Mouse (Mus musculus): ENCODE results near the gene Srgap1. TPM values are rescaled to one million over a fixed set of nuclear protein-coding genes. Genes with fewer than 3 reads are reported as not detected.

Gene Srgap1
- total and polyA plus RNA-seq, 2 experiments from 2014 or later = 20.2 to 27.8 TPM

- WGBS = 56% methylated on average over 3 of the region's 3 CpGs
- no peak for DNase-seq
- Histone ChIP-seq H3K27ac (ENCODE audit: low read depth, low read length) (no peak overlapping the region), H3K4me1 (ENCODE audit: insufficient read depth) (no peaks in the 10 kb centered on the region), H3K9ac (no peak overlapping the region), H3K27me3 (ENCODE audit: insufficient read depth, low read length) (no peaks in the 10 kb centered on the region), H3K4me2 (ENCODE audit: low read depth) (no peak overlapping the region), H3K4me3 (ENCODE audit: low read depth, low read length) (no peak overlapping the region), H3K9me3 (ENCODE audit: low read length) (no peaks in the 10 kb centered on the region), H3K36me3 (ENCODE audit: insufficient read depth) (no peaks in the 10 kb centered on the region)
- TF ChIP-seq CTCF (IDR thresholded peaks at IDR 0.05; ENCODE audit: low read depth) = no peak
- peak; percentile 80 for ATAC-seq
Measured at GRCm38 (mm10) chr10:122038554-122038953, 8.6 kb downstream of the Srgap1 start.

GRCm38 (mm10) chr10:122033271-122033670, 13.8 kb downstream of the Srgap1 start:
- TF ChIP-seq CTCF (IDR thresholded peaks at IDR 0.05; ENCODE audit: low read depth) = no peak
- no peaks in the 10 kb centered on the region for H3K9me3 ChIP-seq (ENCODE audit: low read length)
- ATAC-seq = no peak
- no peak overlapping the region for H3K27ac ChIP-seq (ENCODE audit: low read depth, low read length)
- WGBS = 80% methylated on average over 5 of the region's 5 CpGs
- H3K4me1 ChIP-seq (ENCODE audit: insufficient read depth) = peaks cover 6% of the 10 kb centered on the region; the same call in 1 of the 2 replicates
- no peak overlapping the region for H3K4me2 ChIP-seq (ENCODE audit: low read depth)
- DNase-seq = no peak
- no peak overlapping the region for H3K4me3 ChIP-seq (ENCODE audit: low read depth, low read length)
- H3K36me3 ChIP-seq (ENCODE audit: insufficient read depth) = no peaks in the 10 kb centered on the region
- no peaks in the 10 kb centered on the region for H3K27me3 ChIP-seq (ENCODE audit: insufficient read depth, low read length)
- H3K9ac ChIP-seq = no peak overlapping the region

DNA sequence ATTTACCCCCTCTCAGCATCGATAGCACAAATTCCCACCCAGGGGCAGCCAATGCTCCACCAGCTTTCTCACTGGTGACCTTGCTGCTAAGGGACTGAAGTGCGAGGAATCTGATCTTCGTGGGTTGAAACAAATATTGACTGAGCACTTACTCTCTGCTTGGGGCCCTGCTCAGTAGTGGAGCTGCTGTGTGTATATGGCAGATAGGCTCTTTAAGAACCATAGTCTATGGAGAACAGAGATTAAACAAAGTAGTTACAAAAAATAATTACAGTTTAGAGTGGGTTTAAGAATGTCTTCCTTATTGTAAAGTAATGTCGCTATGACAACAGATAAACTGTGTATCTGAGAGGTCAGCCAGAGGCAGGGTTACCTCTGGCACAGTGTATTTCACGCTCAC, 16.7 kb downstream of the Srgap1 start:
- Histone ChIP-seq H3K4me2 (ENCODE audit: low read depth) (no peak overlapping the region), H3K36me3 (ENCODE audit: insufficient read depth) (no peaks in the 10 kb centered on the region), H3K9ac (no peak overlapping the region), H3K4me1 (ENCODE audit: insufficient read depth) (peaks cover 6% of the 10 kb centered on the region; the same call in 1 of the 2 replicates), H3K27me3 (ENCODE audit: insufficient read depth, low read length) (no peaks in the 10 kb centered on the region), H3K4me3 (ENCODE audit: low read depth, low read length) (no peak overlapping the region), H3K9me3 (ENCODE audit: low read length) (no peaks in the 10 kb centered on the region), H3K27ac (ENCODE audit: low read depth, low read length) (no peak overlapping the region)
- ATAC-seq = no peak
- TF ChIP-seq CTCF (IDR thresholded peaks at IDR 0.05; ENCODE audit: low read depth) = no peak
- WGBS = 88% methylated on average over 5 of the region's 5 CpGs
- no peak for DNase-seq

GRCm38 (mm10) chr10:122029738-122030137, 17.4 kb downstream of the Srgap1 start:
- 59% methylated on average over 7 of the region's 7 CpGs for WGBS
- Histone ChIP-seq H3K4me1 (ENCODE audit: insufficient read depth) (peaks cover 6% of the 10 kb centered on the region; the same call in 1 of the 2 replicates), H3K4me3 (ENCODE audit: low read depth, low read length) (no peak overlapping the region), H3K9me3 (ENCODE audit: low read length) (no peaks in the 10 kb centered on the region), H3K4me2 (ENCODE audit: low read depth) (peak overlapping the region; percentile 10; the same call in 1 of the 2 replicates), H3K9ac (no peak overlapping the region), H3K36me3 (ENCODE audit: insufficient read depth) (no peaks in the 10 kb centered on the region), H3K27me3 (ENCODE audit: insufficient read depth, low read length) (no peaks in the 10 kb centered on the region), H3K27ac (ENCODE audit: low read depth, low read length) (no peak overlapping the region)
- no peak for TF ChIP-seq CTCF (IDR thresholded peaks at IDR 0.05; ENCODE audit: low read depth)
- no peak for ATAC-seq
- no peak for DNase-seq

GRCm38 (mm10) chr10:122025198-122025597, 21.9 kb downstream of the Srgap1 start:
- no peaks in the 10 kb centered on the region for H3K36me3 ChIP-seq (ENCODE audit: insufficient read depth)
- WGBS = 68% methylated on average over 6 of the region's 6 CpGs
- DNase-seq (peak; percentile 61), ATAC-seq (peak; percentile 84)
- peaks cover 6% of the 10 kb centered on the region; the same call in 1 of the 2 replicates for H3K4me1 ChIP-seq (ENCODE audit: insufficient read depth)
- no peak overlapping the region for H3K4me2 ChIP-seq (ENCODE audit: low read depth)
- H3K27me3 ChIP-seq (ENCODE audit: insufficient read depth, low read length) = no peaks in the 10 kb centered on the region
- H3K4me3 ChIP-seq (ENCODE audit: low read depth, low read length) = no peak overlapping the region
- no peaks in the 10 kb centered on the region for H3K9me3 ChIP-seq (ENCODE audit: low read length)
- H3K27ac ChIP-seq (ENCODE audit: low read depth, low read length) = peak overlapping the region; percentile 9; the same call in 1 of the 2 replicates
- no peak overlapping the region for H3K9ac ChIP-seq
- no peak for TF ChIP-seq CTCF (IDR thresholded peaks at IDR 0.05; ENCODE audit: low read depth)

DNA sequence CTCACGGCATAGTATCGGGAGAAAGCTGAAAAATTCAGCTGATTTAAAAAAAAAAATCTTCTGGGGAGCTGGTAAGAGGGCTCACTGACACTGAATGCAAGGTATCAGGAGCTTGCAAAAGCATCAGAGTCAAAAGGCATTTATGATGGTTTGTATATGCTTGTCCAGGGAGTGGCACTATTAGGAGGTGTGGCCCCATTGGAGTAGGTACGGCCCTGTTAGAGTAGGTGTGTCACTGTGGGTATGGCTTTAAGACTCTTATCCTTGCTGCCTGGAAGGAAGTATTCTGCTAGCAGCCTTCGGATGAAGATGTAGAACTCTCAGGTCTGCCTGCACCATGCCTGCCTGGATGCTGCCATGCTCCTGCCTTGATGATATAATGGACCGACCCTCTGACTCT, 26.2 kb downstream of the Srgap1 start:
- 96% methylated on average over 5 of the region's 5 CpGs for WGBS

DNA sequence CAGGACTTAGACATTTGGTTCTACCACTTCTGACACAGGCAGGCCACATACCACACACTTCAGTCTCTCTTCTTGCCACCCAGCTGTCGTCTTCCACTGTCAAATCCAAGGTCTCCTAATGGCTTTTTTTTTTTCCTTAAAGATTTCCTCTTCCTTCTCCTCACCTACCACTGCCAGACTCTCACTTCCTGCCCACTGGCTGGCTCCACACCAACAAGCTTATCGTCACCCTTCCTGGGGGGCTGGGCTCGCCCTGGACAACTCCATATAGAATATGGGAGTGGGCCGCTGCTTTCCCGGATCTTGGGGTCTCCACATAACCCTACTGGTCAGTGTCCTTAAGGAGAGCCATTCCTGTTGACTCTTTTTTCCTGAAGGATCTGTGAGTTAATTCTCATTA, 26.9 kb downstream of the Srgap1 start:
- WGBS = 89% methylated on average over 5 of the region's 5 CpGs
- no peak for DNase-seq

More for the DNA sequence above, 26.2 kb downstream of the Srgap1 start:
- Histone ChIP-seq H3K4me2 (ENCODE audit: low read depth) (no peak overlapping the region), H3K36me3 (ENCODE audit: insufficient read depth) (no peaks in the 10 kb centered on the region), H3K27ac (ENCODE audit: low read depth, low read length) (no peak overlapping the region), H3K4me1 (ENCODE audit: insufficient read depth) (peaks cover 3% of the 10 kb centered on the region; the same call in 1 of the 2 replicates), H3K4me3 (ENCODE audit: low read depth, low read length) (no peak overlapping the region), H3K27me3 (ENCODE audit: insufficient read depth, low read length) (no peaks in the 10 kb centered on the region), H3K9ac (no peak overlapping the region), H3K9me3 (ENCODE audit: low read length) (no peaks in the 10 kb centered on the region)
- no peak for DNase-seq
- no peak for TF ChIP-seq CTCF (IDR thresholded peaks at IDR 0.05; ENCODE audit: low read depth)
- no peak for ATAC-seq

More for the DNA sequence above, 26.9 kb downstream of the Srgap1 start:
- no peaks in the 10 kb centered on the region for H3K27me3 ChIP-seq (ENCODE audit: insufficient read depth, low read length)
- no peak for TF ChIP-seq CTCF (IDR thresholded peaks at IDR 0.05; ENCODE audit: low read depth)
- no peaks in the 10 kb centered on the region for H3K9me3 ChIP-seq (ENCODE audit: low read length)
- H3K4me3 ChIP-seq (ENCODE audit: low read depth, low read length) = no peak overlapping the region
- no peak overlapping the region for H3K9ac ChIP-seq
- no peaks in the 10 kb centered on the region for H3K36me3 ChIP-seq (ENCODE audit: insufficient read depth)
- H3K27ac ChIP-seq (ENCODE audit: low read depth, low read length) = no peak overlapping the region
- ATAC-seq = no peak
- peaks cover 3% of the 10 kb centered on the region; the same call in 1 of the 2 replicates for H3K4me1 ChIP-seq (ENCODE audit: insufficient read depth)
- no peak overlapping the region for H3K4me2 ChIP-seq (ENCODE audit: low read depth)

Measured in forebrain, postnatal 0 days (tissue).